Mouse (Mus musculus) small intestine, adult 2 months (tissue): ENCODE results near the gene Tnfrsf4. TPM values are rescaled to one million over a fixed set of nuclear protein-coding genes. Genes with fewer than 3 reads are reported as not detected.

Experiments used
- H3K27ac ChIP-seq: fragments of 200-500 bp; 2 replicates; pipeline ENCODE4 v1.5.1; 2012; ENCODE audit warnings: low read depth, low read length, control low read depth, inconsistent platforms; ENCODE audit not compliant: insufficient read depth
- H3K27me3 ChIP-seq: fragments of 200-500 bp; 2 replicates; pipeline ENCODE4 v1.6.1; 2012; ENCODE audit warnings: mild to moderate bottlenecking, moderate library complexity, low read length, inconsistent platforms; ENCODE audit not compliant: control insufficient read depth, insufficient read depth
- H3K36me3 ChIP-seq: fragments of 200-500 bp; 2 replicates; pipeline ENCODE4 v1.6.1; 2012; ENCODE audit warnings: mild to moderate bottlenecking, low read length, control low read depth, inconsistent platforms; ENCODE audit not compliant: control insufficient read depth, insufficient read depth
- H3K4me1 ChIP-seq: fragments of 200-500 bp; 2 replicates; pipeline ENCODE4 v1.6.1; 2012; ENCODE audit warnings: low read length, inconsistent platforms, mixed read lengths; ENCODE audit not compliant: control insufficient read depth, insufficient read depth, insufficient read length
- H3K4me3 ChIP-seq: fragments of 200-500 bp; 2 replicates; pipeline ENCODE4 v1.5.1; 2012; ENCODE audit warnings: low read depth, mild to moderate bottlenecking, control low read depth, inconsistent platforms, low read length, moderate library complexity
- CTCF ChIP-seq: fragments of 200-500 bp; IDR thresholded peaks from 2 replicates; pipeline ENCODE4 v1.5.1; 2012; ENCODE audit warnings: low read depth, mild to moderate bottlenecking, control low read depth, inconsistent platforms, low read length, moderate library complexity, mixed read lengths; ENCODE audit not compliant: insufficient replicate concordance, insufficient read length; ENCODE audit errors: extremely low read depth
- POLR2A ChIP-seq: fragments of 200-500 bp; IDR thresholded peaks from 2 replicates; pipeline ENCODE4 v1.6.1; 2012; ENCODE audit warnings: low read depth, mild to moderate bottlenecking, control low read depth, inconsistent platforms, low read length, moderate library complexity
- WGBS: fragments of 180-500 bp; shearing (Covaris S2); methylation state at CpG from one replicate; pipeline ENCODE4 v1.1.7; 2018; 5-methylcytosine and 5-hydroxymethylcytosine counted together
- polyA plus RNA-seq: library from polyadenylated mRNA; depleted of rRNA; stranded (reverse); fragments of >200 nt; gene quantifications from 2 replicates; pipeline ENCODE4 v1.2.3, GENCODE M21; 2012; rRNA removed

Gene Tnfrsf4
- 2.1 and 6.3 TPM in 2 replicates for polyA plus RNA-seq

GRCm38 (mm10) chr4:156013637-156014036, at the start of gene Tnfrsf4:
Gene Tnfrsf4, plus strand, starts transcription at chr4:156013843.
- 74% methylated on average over 8 of the region's 8 CpGs for WGBS
- Histone ChIP-seq H3K4me1 (peaks cover 1% of the 10 kb centered on the region; the same call in 1 of the 2 replicates), H3K27me3 (no peaks in the 10 kb centered on the region), H3K36me3 (peaks cover 59% of the 10 kb centered on the region), H3K4me3 (no peak within 1 kb of the TSS), H3K27ac (no peak within 1 kb of the TSS)
- TF ChIP-seq CTCF: no peak
- TF ChIP-seq POLR2A: no peak

DNA sequence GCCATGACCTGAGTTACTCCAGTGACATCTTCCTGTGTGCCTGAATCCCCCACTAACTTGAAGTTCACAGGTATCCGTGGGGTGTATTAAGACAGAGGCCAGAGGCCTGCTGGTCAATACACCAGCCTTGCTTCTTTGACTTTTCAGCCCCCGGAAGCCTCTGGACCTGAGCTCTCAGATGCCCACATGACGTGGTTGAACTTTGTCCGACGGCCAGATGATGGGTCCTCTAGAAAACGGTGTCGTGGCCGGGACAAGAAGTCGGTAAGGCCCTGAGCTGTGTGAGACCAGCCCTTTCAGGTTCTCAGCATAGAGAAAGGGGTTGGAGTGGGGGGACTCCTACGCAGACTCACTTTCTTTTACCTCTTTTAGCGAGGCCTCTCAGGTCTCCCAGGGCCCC, 49.2 kb upstream of the Tnfrsf4 start:
- peaks cover 21% of the 10 kb centered on the region for H3K36me3 ChIP-seq
- WGBS: 93% methylated on average over 11 of the region's 11 CpGs
- TF ChIP-seq POLR2A: no peak
- no peak for TF ChIP-seq CTCF

GRCm38 (mm10) chr4:155969043-155969653, 44.5 kb upstream of the Tnfrsf4 start:
- peaks cover 18% of the 10 kb centered on the region for H3K36me3 ChIP-seq
- H3K4me1 ChIP-seq: peaks cover 9% of the 10 kb centered on the region
- WGBS: 54% methylated on average over 13 of the region's 13 CpGs
- H3K27ac ChIP-seq: peak overlapping the region; percentile 50; the same call in 1 of the 2 replicates
- no peak overlapping the region for H3K4me3 ChIP-seq
- TF ChIP-seq CTCF (no peak), POLR2A (no peak)
- H3K27me3 ChIP-seq: no peaks in the 10 kb centered on the region

More for the DNA sequence above, 49.2 kb upstream of the Tnfrsf4 start:
- H3K27me3 ChIP-seq: no peaks in the 10 kb centered on the region
- H3K27ac ChIP-seq: no peak overlapping the region
- H3K4me1 ChIP-seq: peaks cover 17% of the 10 kb centered on the region
- H3K4me3 ChIP-seq: no peak overlapping the region

DNA sequence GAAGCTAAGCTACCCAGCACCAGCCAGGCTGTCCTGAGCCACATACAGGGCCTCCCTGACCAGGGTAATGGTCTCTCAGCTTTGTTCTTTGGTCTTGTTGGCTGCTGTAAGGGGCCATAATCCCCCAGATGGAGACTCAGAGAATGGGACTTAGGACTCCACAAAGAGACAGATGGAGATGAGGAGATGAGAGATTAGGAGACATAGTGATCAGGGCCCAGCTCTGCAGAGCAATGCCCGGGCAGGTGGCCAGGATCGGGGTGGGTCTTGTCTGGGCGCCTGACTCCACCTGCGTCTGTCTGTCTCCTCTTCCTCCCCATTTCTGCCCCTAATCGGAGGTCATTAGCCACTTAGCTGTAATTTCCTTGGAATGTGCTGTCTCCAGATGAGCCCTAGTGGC, 43.4 kb upstream of the Tnfrsf4 start:
- Histone ChIP-seq H3K27ac (no peak overlapping the region), H3K27me3 (no peaks in the 10 kb centered on the region), H3K36me3 (peaks cover 12% of the 10 kb centered on the region), H3K4me1 (peaks cover 9% of the 10 kb centered on the region), H3K4me3 (no peak overlapping the region)
- TF ChIP-seq CTCF: no peak
- TF ChIP-seq POLR2A: no peak
- WGBS: 39% methylated on average over 5 of the region's 5 CpGs

- WGBS: 77% methylated on average over 6 of the region's 6 CpGs
- H3K36me3 ChIP-seq: no peaks in the 10 kb centered on the region
- TF ChIP-seq POLR2A (no peak), CTCF (no peak)
These were observed 41.0 kb upstream of the Tnfrsf4 start for GRCm38 (mm10) chr4:155972651-155973050.

DNA sequence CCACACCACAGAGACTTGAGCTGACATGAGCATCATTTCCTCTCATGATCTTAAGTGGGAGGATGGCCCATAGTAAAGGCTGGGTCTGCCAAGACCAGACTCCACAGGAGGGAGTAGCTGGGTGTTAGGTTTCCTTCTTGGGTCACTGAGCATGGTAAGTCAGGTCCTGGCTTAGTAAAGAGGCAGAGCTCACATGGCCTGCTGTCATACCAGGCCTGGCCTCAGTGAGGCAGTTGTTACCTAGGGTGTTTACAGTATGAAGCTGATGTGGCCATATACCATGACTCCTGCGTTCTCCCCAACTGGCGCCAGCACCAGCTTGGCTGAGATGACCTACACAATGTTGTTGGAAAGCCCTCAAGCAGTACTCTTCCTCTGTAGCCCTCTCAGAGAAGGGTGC, 40.4 kb upstream of the Tnfrsf4 start:
- Histone ChIP-seq H3K4me1 (peaks cover 9% of the 10 kb centered on the region), H3K4me3 (no peak overlapping the region), H3K27me3 (no peaks in the 10 kb centered on the region), H3K36me3 (no peaks in the 10 kb centered on the region), H3K27ac (no peak overlapping the region)
- WGBS: 77% methylated on average over 2 of the region's 2 CpGs
- no peak for TF ChIP-seq POLR2A
- no peak for TF ChIP-seq CTCF

More at GRCm38 (mm10) chr4:155972651-155973050, 41.0 kb upstream of the Tnfrsf4 start:
- Histone ChIP-seq H3K27ac (no peak overlapping the region), H3K27me3 (no peaks in the 10 kb centered on the region), H3K4me1 (peaks cover 9% of the 10 kb centered on the region), H3K4me3 (no peak overlapping the region)

- no peak overlapping the region for H3K27ac ChIP-seq
- 72% methylated on average over 12 of the region's 12 CpGs for WGBS
- TF ChIP-seq POLR2A (no peak), CTCF (no peak)
- H3K27me3 ChIP-seq: no peaks in the 10 kb centered on the region; the same call in 1 of the 2 replicates
- H3K36me3 ChIP-seq: no peaks in the 10 kb centered on the region
- H3K4me1 ChIP-seq: no peaks in the 10 kb centered on the region
- H3K4me3 ChIP-seq: no peak overlapping the region
These were observed 32.1 kb upstream of the Tnfrsf4 start for GRCm38 (mm10) chr4:155981436-155982082.
